Comparison of ENCODE assay signal across 14 mouse cellular contexts in the genomic region with DNA sequence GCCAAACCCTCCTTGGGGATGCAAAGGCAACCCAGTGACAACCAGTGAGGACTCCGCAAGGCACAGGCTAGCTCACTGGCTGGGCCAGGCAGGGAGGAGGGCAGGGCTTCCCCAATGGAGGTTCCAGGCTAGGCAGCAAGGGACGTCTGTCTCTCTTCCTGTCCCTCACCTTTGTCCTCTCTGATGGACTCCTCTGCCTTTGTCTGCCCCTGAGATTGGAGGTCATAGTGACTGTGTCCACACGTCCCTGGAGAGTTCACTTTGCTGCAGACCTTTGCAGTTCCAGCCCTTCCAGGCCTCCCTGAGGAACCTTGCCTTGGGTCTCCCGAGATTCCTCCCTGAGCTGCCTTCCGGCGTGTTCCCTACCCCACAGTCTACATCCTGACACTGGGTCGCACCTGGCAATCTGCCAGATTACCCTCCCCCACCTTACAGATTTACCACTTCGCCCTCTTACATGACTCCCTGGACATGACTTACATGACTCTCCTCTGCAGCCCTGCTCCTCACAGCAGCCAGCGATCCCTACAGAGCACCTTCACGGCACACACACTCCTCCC. TPM values are rescaled to one million over a fixed set of nuclear protein-coding genes. Genes with fewer than 3 reads are reported as not detected.
DNase-seq lines count a peak whose midpoint lies in the region; ATAC-seq and TF ChIP-seq lines count a peak whose summit lies in the region.
"Had no signal": no experiment of that assay in that cellular context is flagged by ENCODE, and none has a peak within 500 bp of the region (broad histone marks: within the 10 kb centered on the region; RNA-seq: fewer than 3 reads in every experiment).

No protein-coding gene starts in this region.

- TF ChIP-seq EP300 in heart, postnatal 0 days (IDR thresholded peaks at IDR 0.05; ENCODE audit: low read depth): no peak

- H3K36me3 ChIP-seq in heart, postnatal 0 days (replicated peaks; ENCODE audit: control insufficient read depth, insufficient read depth, low read length): no peaks in the 10 kb centered on the region
- no peaks in the 10 kb centered on the region for H3K36me3 ChIP-seq in midbrain, embryonic 14.5 days (ENCODE audit: control insufficient read depth, insufficient read depth, low read length)
- no peaks in the 10 kb centered on the region for H3K36me3 ChIP-seq in midbrain, postnatal 0 days (ENCODE audit: insufficient read depth, low read length)
- H3K36me3 ChIP-seq in stomach, embryonic 16.5 days (ENCODE audit: control insufficient read depth, insufficient read depth, low read length): no peaks in the 10 kb centered on the region
- H3K36me3 ChIP-seq: hindbrain, embryonic 12.5 days; lung, embryonic 15.5 days had no signal

- H3K4me3 ChIP-seq in heart, postnatal 0 days (ENCODE audit: low read depth, low read length): no peak overlapping the region
- H3K4me3 ChIP-seq in midbrain, embryonic 14.5 days (replicated peaks; ENCODE audit: low read depth, low read length): no peak overlapping the region
- H3K4me3 ChIP-seq in midbrain, postnatal 0 days (ENCODE audit: low read depth, low read length): no peak overlapping the region
- no peak overlapping the region for H3K4me3 ChIP-seq in stomach, embryonic 16.5 days (replicated peaks; ENCODE audit: low read length)
- H3K4me3 ChIP-seq: erythroblast, embryonic 14.5 days; hindbrain, embryonic 12.5 days; layer of hippocampus, adult 2 months; lung, embryonic 15.5 days had no signal

- H3K27me3 ChIP-seq in heart, postnatal 0 days (ENCODE audit: control insufficient read depth, insufficient read depth, low read length): no peaks in the 10 kb centered on the region
- no peaks in the 10 kb centered on the region for H3K27me3 ChIP-seq in midbrain, embryonic 14.5 days (ENCODE audit: control insufficient read depth, insufficient read depth, low read length)
- no peaks in the 10 kb centered on the region for H3K27me3 ChIP-seq in midbrain, postnatal 0 days (ENCODE audit: insufficient read depth, low read length)
- no peaks in the 10 kb centered on the region for H3K27me3 ChIP-seq in stomach, embryonic 16.5 days (ENCODE audit: control insufficient read depth, insufficient read depth, low read length)
- H3K27me3 ChIP-seq: lung, embryonic 15.5 days had no signal

- no peak for TF ChIP-seq CTCF in heart, postnatal 0 days (IDR thresholded peaks at IDR 0.05; ENCODE audit: low read depth)
- no peak for TF ChIP-seq CTCF in midbrain, postnatal 0 days (IDR thresholded peaks at IDR 0.05)

- no peak overlapping the region for H3K27ac ChIP-seq in heart, postnatal 0 days (ENCODE audit: low read depth)
- H3K27ac ChIP-seq in midbrain, embryonic 14.5 days (replicated peaks; ENCODE audit: low read depth, low read length): no peak overlapping the region
- no peak overlapping the region for H3K27ac ChIP-seq in midbrain, postnatal 0 days (ENCODE audit: low read depth, low read length)
- H3K27ac ChIP-seq in stomach, embryonic 16.5 days (ENCODE audit: low read length): no peak overlapping the region
- H3K27ac ChIP-seq: hindbrain, embryonic 12.5 days; layer of hippocampus, adult 2 months; lung, embryonic 15.5 days had no signal

- 45% methylated on average over 10 of the region's 10 CpGs for WGBS in heart, postnatal 0 days
- 75% methylated on average over 10 of the region's 10 CpGs for WGBS in midbrain, embryonic 14.5 days
- 67% methylated on average over 10 of the region's 10 CpGs for WGBS in midbrain, postnatal 0 days
- 47% methylated on average over 10 of the region's 10 CpGs for WGBS in stomach, embryonic 16.5 days

- DNase-seq in heart, postnatal 0 days (ENCODE audit: low spot score): no peak
- DNase-seq in heart, adult 8-10 months (ENCODE audit: low spot score): no peak
- DNase-seq in midbrain, embryonic 14.5 days: no peak
- DNase-seq in midbrain, postnatal 0 days (ENCODE audit: low spot score): no peak
- peak; percentile 17 for DNase-seq in liver
- no peak for DNase-seq in embryo, embryonic 11 days
- DNase-seq: adrenal gland, adult 2 months; gastrocnemius, postnatal 14 days had no signal

- H3K4me1 ChIP-seq in heart, postnatal 0 days (ENCODE audit: control insufficient read depth, insufficient read depth): peaks cover 10% of the 10 kb centered on the region; the same call in 1 of the 2 replicates
- H3K4me1 ChIP-seq in midbrain, embryonic 14.5 days (ENCODE audit: control insufficient read depth, insufficient read depth, low read length): peaks cover 13% of the 10 kb centered on the region
- peaks cover 3% of the 10 kb centered on the region; the same call in 1 of the 2 replicates for H3K4me1 ChIP-seq in midbrain, postnatal 0 days (ENCODE audit: insufficient read depth, low read length)
- peaks cover 20% of the 10 kb centered on the region; the same call in 1 of the 2 replicates for H3K4me1 ChIP-seq in stomach, embryonic 16.5 days (ENCODE audit: control insufficient read depth, insufficient read depth, low read length)

- no peak overlapping the region for H3K9ac ChIP-seq in heart, postnatal 0 days (replicated peaks; ENCODE audit: low read depth, low read length)
- H3K9ac ChIP-seq in midbrain, embryonic 14.5 days (replicated peaks; ENCODE audit: low read length): peak overlapping the region; percentile 31; the same call in 1 of the 2 replicates
- no peak overlapping the region for H3K9ac ChIP-seq in midbrain, postnatal 0 days (replicated peaks; ENCODE audit: low read length, poor library complexity, severe bottlenecking)
- H3K9ac ChIP-seq in stomach, embryonic 16.5 days (ENCODE audit: low read length): 0 out of 2 replicates have a peak overlapping the region, but pooled peaks have one; percentile 31
- H3K9ac ChIP-seq: hindbrain, embryonic 12.5 days; lung, embryonic 15.5 days had no signal

- H3K9me3 ChIP-seq in heart, postnatal 0 days (replicated peaks; ENCODE audit: control insufficient read depth, low read length): no peaks in the 10 kb centered on the region
- no peaks in the 10 kb centered on the region for H3K9me3 ChIP-seq in midbrain, embryonic 14.5 days (ENCODE audit: control insufficient read depth, low read length)
- H3K9me3 ChIP-seq in midbrain, postnatal 0 days (ENCODE audit: low read length): no peaks in the 10 kb centered on the region
- no peaks in the 10 kb centered on the region for H3K9me3 ChIP-seq in stomach, embryonic 16.5 days (replicated peaks; ENCODE audit: control insufficient read depth, low read length)
- H3K9me3 ChIP-seq: hindbrain, embryonic 12.5 days; lung, embryonic 15.5 days had no signal

- H3K4me2 ChIP-seq in heart, postnatal 0 days (ENCODE audit: low read depth, low read length): no peak overlapping the region
- H3K4me2 ChIP-seq in midbrain, embryonic 14.5 days (ENCODE audit: low read length): no peak overlapping the region
- H3K4me2 ChIP-seq in midbrain, postnatal 0 days (ENCODE audit: low read depth, low read length, poor library complexity, severe bottlenecking): no peak overlapping the region
- H3K4me2 ChIP-seq in stomach, embryonic 16.5 days (ENCODE audit: low read depth, low read length): no peak overlapping the region
- H3K4me2 ChIP-seq: hindbrain, embryonic 12.5 days; lung, embryonic 15.5 days had no signal

- ATAC-seq in heart, postnatal 0 days (ENCODE audit: insufficient read depth, low read depth): 0 out of 2 replicates have a peak, but pooled peaks have one; percentile 9
- no peak for ATAC-seq in midbrain, embryonic 14.5 days (ENCODE audit: low FRiP score, low TSS enrichment)
- ATAC-seq in midbrain, postnatal 0 days (ENCODE audit: low FRiP score): no peak
- no peak for ATAC-seq in stomach, embryonic 16.5 days (ENCODE audit: insufficient read depth, low FRiP score)
- ATAC-seq in cerebellum, adult (ENCODE audit: insufficient number of reproducible peaks, low FRiP score, low TSS enrichment): no peak

RNA-seq across cellular contexts. Expression of a gene that starts 5.5 kb away (rescaled TPM):
- total RNA-seq in heart, postnatal 0 days (2014; rRNA removed; ENCODE audit: low replicate concordance): 318 and 358 TPM in 2 replicates
- polyA plus RNA-seq in heart, postnatal 0 days (2015; fragmentation: Nextera tagmentation; extraction: Ambion mirVana): 210 and 229 TPM in 2 replicates
- 10 to 100 TPM; 64.1 to 92.7 (median 77.5) TPM for total RNA-seq in heart, adult 8-10 months (2022)
- 94.4 and 154 TPM in 2 replicates for polyA plus RNA-seq in midbrain, embryonic 14.5 days (2014; fragmentation: Nextera tagmentation; extraction: Ambion mirVana)
- total RNA-seq in midbrain, postnatal 0 days (2014; rRNA removed): 132 and 136 TPM in 2 replicates
- polyA plus RNA-seq in midbrain, postnatal 0 days (2015; fragmentation: Nextera tagmentation; extraction: Ambion mirVana): 135 and 144 TPM in 2 replicates
- 479 and 551 TPM in 2 replicates for polyA plus RNA-seq in stomach, embryonic 16.5 days (2015; fragmentation: Nextera tagmentation; extraction: Ambion mirVana)

RNA-seq across cellular contexts. Expression of a gene that starts 18.9 kb away (rescaled TPM):
- total RNA-seq in heart, postnatal 0 days (2014; rRNA removed; ENCODE audit: low replicate concordance): not detected in 2 replicates
- polyA plus RNA-seq in heart, postnatal 0 days (2015; fragmentation: Nextera tagmentation; extraction: Ambion mirVana): not detected in 2 replicates
- not detected for total RNA-seq in heart, adult 8-10 months (2022)
- polyA plus RNA-seq in midbrain, embryonic 14.5 days (2014; fragmentation: Nextera tagmentation; extraction: Ambion mirVana): not detected in 2 replicates
- 3.3 and 3.9 TPM in 2 replicates for total RNA-seq in midbrain, postnatal 0 days (2014; rRNA removed)
- polyA plus RNA-seq in midbrain, postnatal 0 days (2015; fragmentation: Nextera tagmentation; extraction: Ambion mirVana): 0.25 and 0.32 TPM in 2 replicates
- polyA plus RNA-seq in stomach, embryonic 16.5 days (2015; fragmentation: Nextera tagmentation; extraction: Ambion mirVana): 0.26 and 0.43 TPM in 2 replicates
- polyA plus RNA-seq: erythroblast, embryonic 14.5 days; hindbrain, embryonic 12.5 days; lung, embryonic 15.5 days had no signal

RNA-seq across cellular contexts. Expression of a gene that starts 39.9 kb away (rescaled TPM):
- 20.9 and 27.1 TPM in 2 replicates for total RNA-seq in heart, postnatal 0 days (2014; rRNA removed; ENCODE audit: low replicate concordance)
- 14.1 and 15.6 TPM in 2 replicates for polyA plus RNA-seq in heart, postnatal 0 days (2015; fragmentation: Nextera tagmentation; extraction: Ambion mirVana)
- total RNA-seq in heart, adult 8-10 months (2022): 1 to 10 TPM; 6.3 to 8.0 (median 7.6) TPM
- 50.2 and 52.6 TPM in 2 replicates for polyA plus RNA-seq in midbrain, embryonic 14.5 days (2014; fragmentation: Nextera tagmentation; extraction: Ambion mirVana)
- 53.5 and 57.5 TPM in 2 replicates for total RNA-seq in midbrain, postnatal 0 days (2014; rRNA removed)
- 44.5 and 45.5 TPM in 2 replicates for polyA plus RNA-seq in midbrain, postnatal 0 days (2015; fragmentation: Nextera tagmentation; extraction: Ambion mirVana)
- 35.7 and 35.8 TPM in 2 replicates for polyA plus RNA-seq in stomach, embryonic 16.5 days (2015; fragmentation: Nextera tagmentation; extraction: Ambion mirVana)

RNA-seq across cellular contexts. Expression of a gene that starts 52.2 kb away (rescaled TPM):
- total RNA-seq in heart, postnatal 0 days (2014; rRNA removed; ENCODE audit: low replicate concordance): 183 and 210 TPM in 2 replicates
- 114 and 123 TPM in 2 replicates for polyA plus RNA-seq in heart, postnatal 0 days (2015; fragmentation: Nextera tagmentation; extraction: Ambion mirVana)
- total RNA-seq in heart, adult 8-10 months (2022): 10 to 100 TPM; 70.2 to 76.0 (median 74.9) TPM
- 141 and 182 TPM in 2 replicates for polyA plus RNA-seq in midbrain, embryonic 14.5 days (2014; fragmentation: Nextera tagmentation; extraction: Ambion mirVana)
- 197 and 205 TPM in 2 replicates for total RNA-seq in midbrain, postnatal 0 days (2014; rRNA removed)
- 160 and 168 TPM in 2 replicates for polyA plus RNA-seq in midbrain, postnatal 0 days (2015; fragmentation: Nextera tagmentation; extraction: Ambion mirVana)
- 208 and 211 TPM in 2 replicates for polyA plus RNA-seq in stomach, embryonic 16.5 days (2015; fragmentation: Nextera tagmentation; extraction: Ambion mirVana)

Comparison
In these comparisons a context has a peak if more than half of its experiments do, and no peak if none do; other contexts are left out.
1. H3K9ac ChIP-seq: peak in midbrain, embryonic 14.5 days (single experiment) and stomach, embryonic 16.5 days (single experiment); none in heart, postnatal 0 days (single experiment) and midbrain, postnatal 0 days (single experiment).